Mouse (Mus musculus) frontal cortex, postnatal 25 days (tissue): ENCODE measurements around the gene Ppp2r5d.

Experiments
- DNase-seq, 2 experiments: peaks; one replicate each; pipeline ENCODE4 v3.0.0; 2022; ENCODE audit warnings: low spot score in 2 of 2

The Ppp2r5d gene

GRCm38 (mm10) chr17:46714756-46715481 lies 10.0 kb upstream of the Ppp2r5d start:
- no peak for DNase-seq

- no peak for DNase-seq
Measured at GRCm38 (mm10) chr17:46713849-46714248, 8.9 kb upstream of the Ppp2r5d start.

- DNase-seq: no peak
Measured at GRCm38 (mm10) chr17:46712442-46712841, 7.5 kb upstream of the Ppp2r5d start.

GRCm38 (mm10) chr17:46711612-46712271 lies 6.8 kb upstream of the Ppp2r5d start:
- DNase-seq: peak in 1 of 2 experiments; percentile 33

GRCm38 (mm10) chr17:46710959-46711597 lies 6.2 kb upstream of the Ppp2r5d start, which contains the start of gene Pex6:
Gene Pex6, plus strand, starts transcription at chr17:46711463.
- peak; percentile 76 to 81 for DNase-seq

GRCm38 (mm10) chr17:46706375-46707089 lies 1.6 kb upstream of the Ppp2r5d start:
- DNase-seq: no peak

- DNase-seq: no peak
Measured at GRCm38 (mm10) chr17:46703971-46704886, 682 bp downstream of the Ppp2r5d start.

- DNase-seq: no peak
Measured at GRCm38 (mm10) chr17:46702506-46702905, 2.4 kb downstream of the Ppp2r5d start.

GRCm38 (mm10) chr17:46702100-46702499 lies 2.8 kb downstream of the Ppp2r5d start:
- DNase-seq: no peak

GRCm38 (mm10) chr17:46701489-46701888 lies 3.4 kb downstream of the Ppp2r5d start:
- no peak for DNase-seq

GRCm38 (mm10) chr17:46699912-46700311 lies 5.0 kb downstream of the Ppp2r5d start:
- no peak for DNase-seq

GRCm38 (mm10) chr17:46699245-46699644 lies 5.7 kb downstream of the Ppp2r5d start:
- no peak for DNase-seq

GRCm38 (mm10) chr17:46698515-46698914 lies 6.4 kb downstream of the Ppp2r5d start:
- no peak for DNase-seq

GRCm38 (mm10) chr17:46694517-46695063 lies 10.3 kb downstream of the Ppp2r5d start:
- no peak for DNase-seq

GRCm38 (mm10) chr17:46691390-46691789 lies 13.5 kb downstream of the Ppp2r5d start:
- no peak for DNase-seq

GRCm38 (mm10) chr17:46690665-46691064 lies 14.2 kb downstream of the Ppp2r5d start:
- DNase-seq: no peak

- no peak for DNase-seq
Measured at GRCm38 (mm10) chr17:46685913-46686312, 19.0 kb downstream of the Ppp2r5d start.

- no peak for DNase-seq
Measured at GRCm38 (mm10) chr17:46682654-46683389, 22.1 kb downstream of the Ppp2r5d start.

GRCm38 (mm10) chr17:46681466-46682118 lies 23.3 kb downstream of the Ppp2r5d start:
- no peak for DNase-seq
